Comparison of ENCODE assay signal across 8 mouse cellular contexts in genomic region chr19:25805351-25805750, GRCm38 (mm10).
DNase-seq lines count a peak whose midpoint lies in the region; ATAC-seq and TF ChIP-seq lines count a peak whose summit lies in the region.

No protein-coding gene starts in this region.

- no peak overlapping the region for H3K27ac ChIP-seq in forebrain, embryonic 10.5 days
- H3K27ac ChIP-seq in forebrain, embryonic 12.5 days = no peak overlapping the region
- H3K27ac ChIP-seq in embryonic facial prominence, embryonic 12.5 days = no peak overlapping the region

- WGBS in forebrain, embryonic 10.5 days = 64% methylated on average over 11 of the region's 11 CpGs
- 74% methylated on average over 11 of the region's 11 CpGs for WGBS in forebrain, embryonic 12.5 days
- WGBS in embryonic facial prominence, embryonic 12.5 days = 38% methylated on average over 11 of the region's 11 CpGs
- WGBS in lung, adult 2 months = 60% methylated on average over 11 of the region's 11 CpGs

- H3K9ac ChIP-seq in forebrain, embryonic 12.5 days = no peak overlapping the region
- no peak overlapping the region for H3K9ac ChIP-seq in embryonic facial prominence, embryonic 12.5 days

- H3K4me3 ChIP-seq in forebrain, embryonic 10.5 days = no peak overlapping the region
- no peak overlapping the region for H3K4me3 ChIP-seq in forebrain, embryonic 12.5 days (replicated peaks)
- no peak overlapping the region for H3K4me3 ChIP-seq in embryonic facial prominence, embryonic 12.5 days
- no peak overlapping the region for H3K4me3 ChIP-seq in lung, adult 2 months (replicated peaks; ENCODE audit: extremely low read depth, low read depth, low read length)

- TF ChIP-seq POLR2A in lung, adult 2 months (IDR thresholded peaks at IDR 0.05; ENCODE audit: borderline replicate concordance, extremely low read depth, low read depth, low read length) = no peak

- no peaks in the 10 kb centered on the region for H3K4me1 ChIP-seq in forebrain, embryonic 10.5 days
- H3K4me1 ChIP-seq in forebrain, embryonic 12.5 days = no peaks in the 10 kb centered on the region
- 0 out of 2 replicates have a peak, but pooled peaks cover 3% of the 10 kb centered on the region for H3K4me1 ChIP-seq in embryonic facial prominence, embryonic 12.5 days
- no peaks in the 10 kb centered on the region for H3K4me1 ChIP-seq in lung, adult 2 months (ENCODE audit: control insufficient read depth, insufficient read depth, low read length)

- ATAC-seq in forebrain, embryonic 12.5 days (ENCODE audit: low FRiP score) = no peak
- ATAC-seq in embryonic facial prominence, embryonic 12.5 days (ENCODE audit: insufficient number of reproducible peaks, insufficient read depth, low FRiP score, low TSS enrichment) = no peak

- H3K4me2 ChIP-seq in forebrain, embryonic 12.5 days = no peak overlapping the region
- H3K4me2 ChIP-seq in embryonic facial prominence, embryonic 12.5 days (replicated peaks) = peak overlapping the region; percentile 19; the same call in 1 of the 2 replicates

- DNase-seq in forebrain, embryonic 10.5 days (ENCODE audit: extremely low spot score, low spot score) = peak; percentile 17
- peak; percentile 12 to 18 for DNase-seq in layer of hippocampus, postnatal 14 days (ENCODE audit: low spot score in 2 of 2)
- DNase-seq in right cerebral cortex, adult 18-20 months = peak; percentile 53
- DNase-seq in yolk sac, embryonic 10.5 days (ENCODE audit: low spot score) = no peak
- no peak for DNase-seq in spleen, adult 18-20 months
- DNase-seq in lung, adult 2 months = no peak

- no peak for TF ChIP-seq CTCF in lung, adult 2 months (IDR thresholded peaks at IDR 0.05; ENCODE audit: insufficient read depth, low read length)

- no peaks in the 10 kb centered on the region for H3K9me3 ChIP-seq in forebrain, embryonic 10.5 days
- no peaks in the 10 kb centered on the region for H3K9me3 ChIP-seq in forebrain, embryonic 12.5 days
- H3K9me3 ChIP-seq in embryonic facial prominence, embryonic 12.5 days = no peaks in the 10 kb centered on the region

- no peaks in the 10 kb centered on the region for H3K27me3 ChIP-seq in forebrain, embryonic 10.5 days (ENCODE audit: poor library complexity, severe bottlenecking)
- no peaks in the 10 kb centered on the region for H3K27me3 ChIP-seq in forebrain, embryonic 12.5 days
- no peaks in the 10 kb centered on the region for H3K27me3 ChIP-seq in embryonic facial prominence, embryonic 12.5 days

- H3K36me3 ChIP-seq in forebrain, embryonic 10.5 days (replicated peaks) = no peaks in the 10 kb centered on the region
- H3K36me3 ChIP-seq in forebrain, embryonic 12.5 days (replicated peaks) = no peaks in the 10 kb centered on the region
- no peaks in the 10 kb centered on the region for H3K36me3 ChIP-seq in embryonic facial prominence, embryonic 12.5 days

Comparison
In these comparisons a context has a peak if more than half of its experiments do, and no peak if none do; other contexts are left out.
1. DNase-seq: peak in forebrain, embryonic 10.5 days (single experiment), layer of hippocampus, postnatal 14 days (2 of 2) and right cerebral cortex, adult 18-20 months (single experiment); none in yolk sac, embryonic 10.5 days (single experiment), spleen, adult 18-20 months (0 of 2) and lung, adult 2 months (single experiment).